ENCODE assay signal across 13 mouse cellular contexts in the genomic region with DNA sequence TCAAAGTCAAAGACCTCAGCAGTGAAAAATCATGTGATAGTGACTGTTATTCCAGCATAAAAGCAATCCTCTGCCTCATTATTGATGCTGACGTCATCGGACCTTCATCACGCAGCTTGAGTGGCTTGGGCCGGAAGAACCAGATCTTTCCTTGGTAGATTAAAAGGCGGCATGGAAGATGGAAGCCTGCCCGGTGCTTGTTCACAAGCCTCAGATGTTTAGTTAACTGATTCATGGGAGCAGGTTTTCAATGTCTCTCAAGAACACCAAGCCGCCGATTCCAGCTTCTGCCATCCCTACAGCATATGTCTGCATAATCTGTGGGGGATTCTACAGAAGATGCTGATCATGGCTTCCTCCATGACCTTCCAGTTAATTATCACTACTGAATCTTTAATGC. TPM values are rescaled to one million over a fixed set of nuclear protein-coding genes. Genes with fewer than 3 reads are reported as not detected.
DNase-seq lines count a peak whose midpoint lies in the region; ATAC-seq lines count a peak whose summit lies in the region.
"Had no signal": no experiment of that assay in that cellular context is flagged by ENCODE, and none has a peak within 500 bp of the region (broad histone marks: within the 10 kb centered on the region; RNA-seq: fewer than 3 reads in every experiment).

No protein-coding gene starts in this region.

- no peaks in the 10 kb centered on the region for H3K36me3 ChIP-seq in hindbrain, embryonic 12.5 days
- no peaks in the 10 kb centered on the region for H3K36me3 ChIP-seq in hindbrain, embryonic 11.5 days (ENCODE audit: control insufficient read depth, insufficient read depth, low read length)
- H3K36me3 ChIP-seq: limb, embryonic 13.5 days; stomach, embryonic 15.5 days had no signal

- H3K4me1 ChIP-seq in hindbrain, embryonic 12.5 days = peaks cover 13% of the 10 kb centered on the region
- peaks cover 2% of the 10 kb centered on the region; the same call in 1 of the 2 replicates for H3K4me1 ChIP-seq in hindbrain, embryonic 11.5 days (replicated peaks; ENCODE audit: control insufficient read depth, insufficient read depth, low read length)

- no peak for ATAC-seq in hindbrain, embryonic 12.5 days (ENCODE audit: low FRiP score)
- no peak for ATAC-seq in hindbrain, embryonic 11.5 days (ENCODE audit: low FRiP score)
- ATAC-seq: activated CD4-positive, CD25-positive, alpha-beta regulatory T cell, adult 4 months had no signal

- H3K4me2 ChIP-seq in hindbrain, embryonic 12.5 days (replicated peaks) = no peak overlapping the region
- H3K4me2 ChIP-seq in hindbrain, embryonic 11.5 days (replicated peaks; ENCODE audit: low read depth, low read length) = no peak overlapping the region
- H3K4me2 ChIP-seq: limb, embryonic 13.5 days; lung, embryonic 14.5 days; stomach, embryonic 15.5 days had no signal

- no peak overlapping the region for H3K9ac ChIP-seq in hindbrain, embryonic 12.5 days
- no peak overlapping the region for H3K9ac ChIP-seq in hindbrain, embryonic 11.5 days (ENCODE audit: low read depth, low read length)
- H3K9ac ChIP-seq: limb, embryonic 13.5 days; lung, embryonic 14.5 days; stomach, embryonic 15.5 days had no signal

- no peak overlapping the region for H3K4me3 ChIP-seq in hindbrain, embryonic 12.5 days
- no peak overlapping the region for H3K4me3 ChIP-seq in hindbrain, embryonic 11.5 days (ENCODE audit: low read depth, low read length)
- H3K4me3 ChIP-seq: limb, embryonic 13.5 days; megakaryocyte, embryonic 14.5 days; stomach, embryonic 15.5 days had no signal

- DNase-seq in hindbrain, embryonic 11.5 days (ENCODE audit: low spot score) = no peak
- DNase-seq in right cerebral cortex, adult 18-20 months = peak; percentile 16
- no peak for DNase-seq in right cerebral cortex, postnatal 25 days
- DNase-seq in layer of hippocampus, adult 18-20 months (ENCODE audit: low spot score in 2 of 2) = peak; percentile 56 to 74
- peak; percentile 56 for DNase-seq in right cerebral cortex, postnatal 4 days
- DNase-seq in ovary, postnatal 10 days (ENCODE audit: low spot score) = no peak
- DNase-seq in c-Kit-positive CD71-positive TER-119-positive erythroid progenitor cells, embryonic 14.5 days (ENCODE audit: low spot score) = no peak

- WGBS in hindbrain, embryonic 12.5 days = 79% methylated on average over 8 of the region's 8 CpGs
- WGBS in hindbrain, embryonic 11.5 days = 84% methylated on average over 8 of the region's 8 CpGs

- no peaks in the 10 kb centered on the region for H3K27me3 ChIP-seq in hindbrain, embryonic 12.5 days
- no peaks in the 10 kb centered on the region for H3K27me3 ChIP-seq in hindbrain, embryonic 11.5 days (ENCODE audit: control insufficient read depth, insufficient read depth, low read length)
- H3K27me3 ChIP-seq: limb, embryonic 13.5 days; stomach, embryonic 15.5 days had no signal

- H3K9me3 ChIP-seq in hindbrain, embryonic 12.5 days (replicated peaks) = no peaks in the 10 kb centered on the region
- H3K9me3 ChIP-seq in hindbrain, embryonic 11.5 days (ENCODE audit: control insufficient read depth, low read length) = no peaks in the 10 kb centered on the region
- H3K9me3 ChIP-seq: limb, embryonic 13.5 days; stomach, embryonic 15.5 days had no signal

- peak overlapping the region; percentile 6; the same call in 1 of the 2 replicates for H3K27ac ChIP-seq in hindbrain, embryonic 12.5 days
- H3K27ac ChIP-seq in hindbrain, embryonic 11.5 days (ENCODE audit: low read depth, low read length) = no peak overlapping the region
- H3K27ac ChIP-seq: limb, embryonic 13.5 days; stomach, embryonic 15.5 days had no signal

RNA-seq across cellular contexts. Expression of gene Nrde2, which starts 7.5 kb away (rescaled TPM):
- polyA plus RNA-seq in hindbrain, embryonic 12.5 days (2016; fragmentation: Nextera tagmentation; extraction: Ambion mirVana) = 15.6 and 16.7 TPM in 2 replicates
- 9.0 and 11.1 TPM in 2 replicates for polyA plus RNA-seq in hindbrain, embryonic 11.5 days (2014; fragmentation: Nextera tagmentation; extraction: Ambion mirVana)
- total RNA-seq in layer of hippocampus, adult 18-20 months (2021) = 10 to 100 TPM; 16.8 to 17.4 TPM

RNA-seq across cellular contexts. Expression of gene Calm1, which starts 32.3 kb away (rescaled TPM):
- polyA plus RNA-seq in hindbrain, embryonic 12.5 days (2016; fragmentation: Nextera tagmentation; extraction: Ambion mirVana) = 1,638 and 1,690 TPM in 2 replicates
- 1,456 and 1,584 TPM in 2 replicates for polyA plus RNA-seq in hindbrain, embryonic 11.5 days (2014; fragmentation: Nextera tagmentation; extraction: Ambion mirVana)
- 1,000 to 10,000 TPM; 2,031 to 2,127 TPM for total RNA-seq in layer of hippocampus, adult 18-20 months (2021)

RNA-seq across cellular contexts. Expression of gene Psmc1, which starts 57.0 kb away (rescaled TPM):
- polyA plus RNA-seq in hindbrain, embryonic 12.5 days (2016; fragmentation: Nextera tagmentation; extraction: Ambion mirVana) = 308 and 324 TPM in 2 replicates
- polyA plus RNA-seq in hindbrain, embryonic 11.5 days (2014; fragmentation: Nextera tagmentation; extraction: Ambion mirVana) = 404 and 436 TPM in 2 replicates
- total RNA-seq in layer of hippocampus, adult 18-20 months (2021) = 100 to 1,000 TPM; 186 to 195 TPM

Comparison
In these comparisons a context has a peak if more than half of its experiments do, and no peak if none do; other contexts are left out.
1. DNase-seq: peak in right cerebral cortex, adult 18-20 months (single experiment), layer of hippocampus, adult 18-20 months (2 of 2) and right cerebral cortex, postnatal 4 days (single experiment); none in hindbrain, embryonic 11.5 days (single experiment), right cerebral cortex, postnatal 25 days (single experiment), ovary, postnatal 10 days (single experiment) and c-Kit-positive CD71-positive TER-119-positive erythroid progenitor cells, embryonic 14.5 days (single experiment).